Mouse (Mus musculus) adrenal gland, adult 2 months (tissue): ENCODE results near the gene Foxn3. TPM values are rescaled to one million over a fixed set of nuclear protein-coding genes. Genes with fewer than 3 reads are reported as not detected.

Experiments
- DNase-seq: peaks from one replicate; pipeline ENCODE4 v3.0.0; 2021
- long read RNA-seq: library from polyadenylated mRNA; stranded (forward); transcript quantifications from one replicate; pipeline ENCODE4 v2.0.0, GENCODE M21; 2021
- polyA plus RNA-seq: library from polyadenylated mRNA; depleted of rRNA; stranded (reverse); fragments of >200 nt; gene quantifications from 2 replicates; pipeline ENCODE4 v1.2.3, GENCODE M21; 2012; rRNA removed
- total RNA-seq, 2 experiments: library from RNA; stranded (reverse); gene quantifications; 2 replicates each; pipeline ENCODE4 v1.2.3; 2021

Gene Foxn3
- 10 to 100 TPM; 60.7 to 62.1 TPM for total RNA-seq
- 22.0 and 27.6 TPM in 2 replicates for polyA plus RNA-seq
- long read RNA-seq, transcript Foxn3-209 (6 exons, 2,882 nt) = major isoform, 7 of 21 reads
- long read RNA-seq, partial matches to known transcripts = 1 of 21 reads
- long read RNA-seq, other reads (novel, unspliced or antisense) = 13 of 21 reads

- DNase-seq = peak; percentile 88
These were observed at the start of gene Foxn3 for GRCm38 (mm10) chr12:99563219-99564059. Foxn3 (minus strand) TSS chr12:99563582.

GRCm38 (mm10) chr12:99612181-99612871 is 48.9 kb upstream of the Foxn3 start:
- no peak for DNase-seq

- no peak for DNase-seq
These were observed 47.5 kb upstream of the Foxn3 start for GRCm38 (mm10) chr12:99610868-99611267.

GRCm38 (mm10) chr12:99610069-99610815 is 46.9 kb upstream of the Foxn3 start:
- no peak for DNase-seq

GRCm38 (mm10) chr12:99609643-99610042 is 46.3 kb upstream of the Foxn3 start:
- peak; percentile 38 for DNase-seq

- no peak for DNase-seq
These were observed 45.0 kb upstream of the Foxn3 start for GRCm38 (mm10) chr12:99608279-99608955.

GRCm38 (mm10) chr12:99603381-99603780 is 40.0 kb upstream of the Foxn3 start:
- DNase-seq = no peak

- DNase-seq = no peak
These were observed 38.5 kb upstream of the Foxn3 start for GRCm38 (mm10) chr12:99601841-99602240.

- DNase-seq = no peak
These were observed 38.0 kb upstream of the Foxn3 start for GRCm38 (mm10) chr12:99601392-99601791.

GRCm38 (mm10) chr12:99599606-99600005 is 36.2 kb upstream of the Foxn3 start:
- no peak for DNase-seq

- no peak for DNase-seq
These were observed 33.0 kb upstream of the Foxn3 start for GRCm38 (mm10) chr12:99596397-99596796.

GRCm38 (mm10) chr12:99587338-99587737 is 24.0 kb upstream of the Foxn3 start:
- DNase-seq = no peak

- no peak for DNase-seq
These were observed 16.6 kb upstream of the Foxn3 start for GRCm38 (mm10) chr12:99579989-99580388.

GRCm38 (mm10) chr12:99576682-99577081 is 13.3 kb upstream of the Foxn3 start:
- no peak for DNase-seq

GRCm38 (mm10) chr12:99574299-99574698 is 10.9 kb upstream of the Foxn3 start:
- DNase-seq = no peak

- no peak for DNase-seq
These were observed 9.7 kb upstream of the Foxn3 start for GRCm38 (mm10) chr12:99573036-99573435.

- no peak for DNase-seq
These were observed 8.6 kb upstream of the Foxn3 start for GRCm38 (mm10) chr12:99571999-99572398.

GRCm38 (mm10) chr12:99570197-99570956 is 7.0 kb upstream of the Foxn3 start:
- DNase-seq = peak; percentile 81

- no peak for DNase-seq
These were observed 2.2 kb upstream of the Foxn3 start for GRCm38 (mm10) chr12:99565606-99566005.

- DNase-seq = no peak
These were observed 1.0 kb upstream of the Foxn3 start for GRCm38 (mm10) chr12:99564301-99564910.

- DNase-seq = peak; percentile 42
These were observed 554 bp downstream of the Foxn3 start for GRCm38 (mm10) chr12:99562867-99563189.
